Mouse (Mus musculus) kidney, adult 18-20 months (tissue): ENCODE measurements at regions not wholly inside any gene's neighbourhood (a gene's known extent, or its start where the extent isn't known, plus 50 kb on each side); places are given as distances from the start of the nearest gene placed in this dataset.
A peak's percentile ranks its signal among the peaks of the same experiment; 100 is the strongest.

Experiments
- DNase-seq: peaks from one replicate; pipeline ENCODE4 v3.0.0; 2021

DNA sequence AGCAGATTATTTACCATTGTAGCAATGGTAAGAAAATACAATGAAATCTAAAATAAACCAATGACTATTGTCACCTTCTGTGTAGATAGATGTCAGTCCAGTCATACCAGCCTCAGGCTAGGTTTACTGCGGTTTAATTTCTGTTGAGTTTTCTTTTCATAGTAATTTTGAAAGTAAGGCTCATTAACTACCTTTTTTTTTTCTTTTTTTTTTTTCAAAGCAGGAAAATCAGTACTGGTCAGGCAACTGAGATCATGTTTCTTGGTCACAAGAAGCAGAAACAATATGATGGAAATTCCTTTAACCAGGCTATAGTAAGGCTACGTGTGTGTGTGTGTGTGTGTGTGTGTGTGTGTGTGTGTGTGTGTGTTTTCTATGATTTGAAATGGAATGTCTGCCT lies 622.0 kb downstream of the Nfib start:
- DNase-seq: no peak

DNA sequence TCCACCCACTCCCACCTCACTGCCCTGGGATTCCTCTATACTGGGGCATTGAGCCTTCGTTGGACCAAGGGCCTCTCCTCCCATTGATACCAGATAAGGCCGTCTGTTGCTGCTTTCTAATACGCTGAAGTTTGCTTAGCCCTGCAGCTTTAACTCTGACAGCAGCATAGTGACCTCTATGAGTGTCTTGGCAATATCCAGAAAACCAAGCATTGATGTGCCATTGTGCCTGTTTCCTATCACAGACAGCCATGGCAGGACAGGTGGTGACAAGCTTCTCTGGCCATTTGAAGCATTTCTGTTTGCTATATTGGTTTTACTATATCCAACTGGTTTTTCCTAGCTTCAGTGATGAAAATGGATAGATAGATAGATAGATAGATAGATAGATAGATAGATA lies 625.4 kb upstream of the Mpdz start:
- no peak for DNase-seq

DNA sequence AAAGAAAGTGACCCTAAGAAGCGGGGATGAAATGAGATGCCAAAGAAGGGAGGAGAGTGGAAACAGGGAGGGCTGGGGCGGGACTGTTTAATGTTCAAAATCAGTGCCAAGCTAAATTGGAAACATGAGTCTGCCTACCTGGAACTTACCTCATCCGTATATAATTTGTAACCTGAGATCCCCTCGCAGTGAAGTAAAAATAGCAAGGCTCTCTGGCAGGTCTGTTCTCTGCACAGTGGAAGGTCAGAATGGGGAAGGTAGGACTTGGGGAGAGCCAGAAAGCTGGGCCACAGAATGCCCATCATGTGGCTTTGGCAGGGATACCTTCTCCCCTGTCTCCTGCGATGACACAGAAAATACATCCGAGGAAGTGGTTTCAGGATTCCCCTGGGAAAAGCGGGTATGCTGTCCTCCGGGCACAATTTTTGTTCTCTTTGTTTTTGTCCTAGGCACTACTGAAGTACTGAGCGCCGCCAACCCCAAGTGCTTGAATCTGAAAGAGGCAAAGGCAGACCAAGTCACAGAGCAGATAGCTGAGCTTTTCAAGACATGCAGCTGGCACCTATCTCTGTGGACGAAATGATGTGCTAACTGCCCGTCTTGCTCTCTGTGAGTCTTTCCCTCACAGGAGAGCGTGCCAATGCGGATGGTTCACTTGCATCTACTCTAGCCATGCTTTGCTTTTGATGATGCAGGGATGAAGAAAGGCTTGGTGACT lies 623.2 kb upstream of the Mpdz start:
- DNase-seq: peak; percentile 25

DNA sequence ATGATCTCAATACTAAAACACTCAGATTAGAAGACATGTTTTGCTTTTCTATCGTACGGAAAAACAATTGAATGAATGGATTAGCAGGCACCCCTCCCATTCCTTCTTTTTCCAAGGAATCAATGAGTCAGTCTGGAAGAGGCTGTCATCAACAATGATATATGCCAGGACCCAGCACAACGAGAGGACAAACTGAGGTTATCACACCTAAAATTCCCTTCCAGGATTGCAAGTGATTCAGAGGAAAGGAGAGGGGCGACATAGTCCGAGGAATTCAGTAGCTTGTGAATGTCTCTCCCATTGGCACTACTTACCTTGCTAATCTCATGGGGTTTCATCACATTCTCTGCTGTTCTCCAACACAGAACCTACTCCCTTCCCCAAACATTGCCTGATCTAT lies 620.1 kb upstream of the Mpdz start:
- DNase-seq: no peak

DNA sequence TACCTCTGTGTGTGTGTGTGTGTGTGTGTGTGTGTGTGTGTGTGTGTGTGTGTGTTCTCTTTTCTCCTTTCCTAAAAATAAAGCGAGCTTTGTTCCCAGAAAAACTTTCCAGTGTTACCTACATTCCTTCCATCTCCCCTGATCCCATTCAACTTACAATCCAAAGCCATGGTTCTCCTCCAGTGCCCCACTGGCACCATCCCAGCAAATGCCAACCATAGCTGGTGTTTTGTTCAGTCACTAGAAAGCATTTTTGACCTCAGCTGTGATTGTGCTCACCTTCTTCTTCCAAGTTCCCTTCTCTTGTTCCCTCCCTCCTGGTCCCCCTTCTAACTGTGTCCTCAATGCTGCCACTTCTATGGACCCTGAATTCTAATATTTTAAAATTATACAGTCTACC lies 614.1 kb upstream of the Mpdz start:
- DNase-seq: peak; percentile 71

DNA sequence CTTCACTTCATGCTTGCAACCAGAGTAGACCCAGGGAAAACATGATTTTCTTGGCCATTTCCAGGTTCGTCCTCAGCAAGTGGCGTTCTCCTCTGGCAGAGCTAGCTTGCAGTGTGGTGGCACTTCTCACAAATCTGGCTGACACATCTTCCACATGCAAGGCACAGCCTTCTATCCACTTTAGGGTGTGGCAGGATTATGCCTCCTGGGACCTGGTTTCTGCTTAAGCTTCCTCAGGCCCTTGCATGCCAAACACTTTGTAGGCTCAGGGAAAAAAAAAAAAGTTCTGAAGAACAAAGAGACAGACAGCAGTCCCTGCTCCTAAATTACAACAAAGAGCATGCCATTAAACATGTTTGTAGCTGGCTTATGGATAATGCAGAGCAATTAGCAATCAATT lies 605.6 kb upstream of the Mpdz start:
- DNase-seq: no peak

DNA sequence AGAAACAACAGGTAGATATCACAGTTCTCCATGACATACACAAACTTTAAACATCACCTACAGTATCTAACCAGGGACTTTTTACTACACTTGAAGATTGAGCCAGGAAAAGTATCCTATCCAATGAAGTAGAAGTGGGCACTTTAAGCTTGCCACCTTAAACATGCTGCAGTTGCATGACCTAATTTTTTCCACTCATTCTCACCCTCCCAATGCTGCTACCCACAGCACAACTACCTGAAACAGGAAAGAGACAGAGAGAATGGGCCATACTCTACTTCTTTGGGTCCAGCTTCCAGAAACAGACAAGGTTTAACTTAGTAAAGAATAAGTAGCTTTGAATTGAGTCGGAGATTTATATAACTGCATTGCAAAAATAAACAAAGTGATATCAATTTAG lies 594.9 kb upstream of the Mpdz start:
- DNase-seq: no peak

DNA sequence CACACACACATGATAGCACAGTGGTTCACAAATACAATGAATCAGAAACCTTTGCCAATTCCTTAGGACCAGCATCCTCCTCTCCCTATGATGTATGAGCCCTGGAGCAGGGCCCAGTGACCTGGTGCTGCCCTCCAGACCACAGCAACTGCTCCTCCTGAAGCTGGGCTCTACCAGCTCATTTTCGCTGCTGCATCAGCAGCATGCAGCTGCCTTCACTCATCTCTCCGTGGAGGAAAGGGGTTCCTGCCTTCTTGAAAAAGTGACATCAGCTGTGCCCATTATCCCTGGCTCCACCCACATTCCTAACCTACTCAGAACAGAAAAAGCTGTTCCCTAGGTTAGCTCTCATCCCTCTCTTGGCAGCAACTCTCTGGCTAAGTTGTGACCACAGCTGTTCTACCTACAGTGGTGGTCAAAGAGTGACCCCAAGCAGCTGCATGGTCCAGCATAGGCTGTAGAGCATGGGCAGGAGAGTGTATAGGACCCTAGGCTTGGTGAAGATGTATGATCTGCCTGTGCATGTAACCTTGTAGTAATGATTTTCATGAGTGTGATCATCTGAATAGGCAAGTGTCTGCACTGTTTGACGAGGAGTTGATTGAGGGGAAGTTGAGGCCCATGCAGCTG lies 592.6 kb upstream of the Mpdz start:
- no peak for DNase-seq

DNA sequence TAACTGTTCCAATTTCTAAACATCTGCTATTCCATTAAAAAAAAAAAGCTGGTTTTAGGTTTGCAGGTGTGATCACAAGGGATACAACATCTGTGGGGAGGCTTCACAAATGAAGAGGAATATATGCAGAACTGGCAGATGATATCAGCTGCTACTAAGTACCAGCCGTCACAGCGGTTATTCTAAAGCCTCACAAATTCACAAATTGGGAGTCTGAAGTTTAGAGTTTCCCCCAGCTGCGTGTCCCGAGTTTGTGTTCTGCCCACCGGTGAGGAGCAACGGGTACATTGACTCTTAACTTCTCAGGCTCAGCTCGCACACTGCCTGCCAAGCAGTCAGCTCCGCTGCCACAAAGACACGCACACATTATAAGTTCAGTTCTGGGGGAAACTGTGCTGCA lies 586.6 kb upstream of the Mpdz start:
- DNase-seq: no peak

DNA sequence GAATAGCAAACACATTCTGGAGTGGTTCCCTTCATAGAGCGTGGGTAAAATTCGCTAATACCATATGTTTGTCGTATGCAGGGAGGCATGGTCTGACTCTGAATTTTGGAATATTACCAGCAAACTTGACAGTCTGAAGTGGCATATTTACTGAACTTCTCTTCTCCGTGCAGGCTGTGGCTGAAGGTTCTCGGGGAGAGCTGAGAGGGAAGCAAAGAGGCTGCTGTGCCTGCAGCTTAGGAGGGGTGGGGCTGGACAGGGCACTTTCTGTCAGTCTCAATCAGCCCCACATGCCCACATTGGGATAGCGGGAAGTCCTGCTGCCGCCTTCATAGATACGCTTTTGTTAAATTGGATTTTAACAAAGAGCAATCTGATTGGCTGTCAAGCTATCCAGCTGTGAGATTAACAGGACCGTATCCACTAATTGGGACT lies 584.8 kb upstream of the Mpdz start:
- DNase-seq: no peak

DNA sequence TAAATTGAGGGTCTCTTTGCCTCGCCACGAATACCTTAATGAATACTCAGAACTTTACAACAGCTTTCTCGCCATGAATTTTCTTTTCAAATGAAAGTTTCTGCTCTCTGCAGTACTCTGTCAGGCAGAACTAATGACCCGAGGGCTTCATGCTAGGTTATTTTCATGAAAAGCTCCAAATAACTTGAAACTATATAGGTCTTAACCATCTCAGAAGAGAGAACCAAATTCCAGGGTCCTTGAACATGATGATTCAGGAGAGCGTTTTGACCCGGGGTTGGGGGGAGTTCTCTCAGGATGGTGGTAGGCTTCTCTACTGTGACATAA lies 558.8 kb upstream of the Mpdz start:
- no peak for DNase-seq

DNA sequence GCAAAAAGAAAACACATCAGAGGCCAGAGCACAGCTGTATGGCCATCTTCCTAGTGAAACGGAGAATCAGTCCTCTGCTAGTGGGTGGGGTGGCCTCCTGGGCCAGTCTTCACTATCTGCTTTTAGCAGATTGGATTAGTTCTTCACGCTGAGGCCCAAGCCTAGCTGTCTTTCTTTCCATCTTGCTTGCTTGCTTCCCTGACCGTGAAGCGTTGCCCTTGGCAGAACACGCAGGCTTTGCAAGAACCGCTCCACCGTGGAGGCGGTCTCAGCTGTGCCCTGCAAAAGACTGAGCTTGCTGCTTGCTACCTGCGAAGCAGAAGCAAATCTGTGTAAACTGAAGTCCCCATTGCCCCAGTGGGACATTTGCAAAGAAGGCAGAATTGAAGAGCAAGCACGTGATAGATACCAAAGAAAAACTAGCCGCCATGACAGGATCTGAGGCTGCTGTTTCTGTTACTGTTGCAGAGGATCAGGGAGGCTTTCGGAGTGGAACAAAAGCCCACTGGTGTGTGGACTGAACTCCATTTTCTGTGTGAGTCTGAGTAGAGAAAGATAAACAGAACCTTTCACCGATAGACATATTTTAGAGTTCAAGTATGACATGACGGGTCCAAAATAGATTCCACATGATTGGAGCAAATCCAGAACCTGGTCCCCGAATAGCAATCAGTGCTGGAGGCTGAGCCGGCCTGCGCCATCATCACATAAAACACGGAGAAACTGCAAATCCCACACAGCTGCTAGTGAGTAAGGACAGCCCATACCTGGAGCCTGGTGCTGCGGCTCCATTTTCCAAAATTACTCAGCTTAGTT lies 558.2 kb upstream of the Mpdz start:
- no peak for DNase-seq

DNA sequence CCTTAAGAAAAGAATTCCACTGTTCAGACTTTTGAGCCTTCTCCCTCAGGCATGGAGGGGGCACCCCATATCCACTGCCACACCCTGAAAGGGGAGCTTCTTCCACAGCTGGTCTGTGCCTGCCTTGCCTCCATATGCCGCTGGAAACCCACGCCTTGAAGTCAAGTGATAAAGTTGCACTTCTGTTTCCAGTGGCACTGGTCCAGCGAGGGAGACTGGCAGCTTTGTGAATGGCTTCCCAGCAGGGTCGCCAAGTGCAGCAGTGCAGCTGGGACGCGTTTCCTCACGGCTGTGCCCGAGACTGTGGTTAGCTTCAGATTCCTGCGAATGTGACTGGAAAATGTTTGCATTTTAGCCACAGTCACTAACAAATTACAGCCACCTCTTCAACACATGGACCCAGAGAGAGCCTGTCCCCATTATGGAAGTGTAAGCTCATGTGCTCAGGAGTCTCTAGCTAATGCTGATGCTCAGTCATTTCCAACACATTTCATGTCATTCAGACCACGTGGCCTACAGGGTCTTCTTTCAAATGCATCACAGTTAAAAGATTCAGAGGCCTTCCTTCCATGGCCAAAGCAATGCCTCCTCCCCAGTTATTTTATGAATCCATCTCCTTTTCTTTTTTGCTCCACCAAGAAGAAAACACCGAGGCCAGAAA lies 557.2 kb upstream of the Mpdz start:
- no peak for DNase-seq

DNA sequence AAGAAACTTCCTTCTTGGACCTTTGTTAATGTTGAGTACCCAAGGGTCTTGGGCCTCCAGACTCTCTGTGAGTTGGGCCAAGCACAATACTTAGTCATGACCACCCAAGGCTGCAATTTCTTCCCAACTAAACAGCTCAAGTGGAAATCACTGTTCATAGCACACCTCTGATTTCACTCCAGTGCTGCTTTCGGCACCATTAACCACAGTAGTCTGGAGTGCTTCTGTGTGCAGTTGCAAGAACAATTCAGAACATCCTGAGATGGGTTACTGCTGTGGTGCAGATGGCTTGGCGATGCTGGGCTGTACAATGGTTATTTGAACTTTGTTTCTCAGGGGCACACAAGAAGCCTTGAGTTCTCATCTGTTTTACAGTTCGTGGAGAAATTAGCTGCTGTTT lies 556.5 kb upstream of the Mpdz start:
- DNase-seq: no peak

DNA sequence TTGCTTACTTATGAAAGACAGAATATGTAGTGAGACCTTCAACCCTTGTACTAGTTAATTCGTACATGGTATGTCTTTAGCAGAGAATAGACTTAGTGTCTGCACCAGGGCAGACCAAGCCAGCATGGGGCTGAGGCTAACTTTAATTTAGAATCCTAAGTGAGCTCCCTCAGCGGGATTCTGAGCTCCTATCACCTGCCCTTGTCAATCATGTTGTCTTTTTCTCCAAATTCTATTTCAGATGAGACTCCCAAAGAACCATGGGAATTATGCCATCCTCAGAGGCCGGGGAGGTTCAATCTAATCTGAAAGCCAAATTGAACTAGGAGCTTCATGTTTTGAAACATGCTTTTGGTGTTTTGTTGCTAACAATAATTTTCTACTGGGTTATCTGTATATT lies 553.8 kb upstream of the Mpdz start:
- DNase-seq: no peak

DNA sequence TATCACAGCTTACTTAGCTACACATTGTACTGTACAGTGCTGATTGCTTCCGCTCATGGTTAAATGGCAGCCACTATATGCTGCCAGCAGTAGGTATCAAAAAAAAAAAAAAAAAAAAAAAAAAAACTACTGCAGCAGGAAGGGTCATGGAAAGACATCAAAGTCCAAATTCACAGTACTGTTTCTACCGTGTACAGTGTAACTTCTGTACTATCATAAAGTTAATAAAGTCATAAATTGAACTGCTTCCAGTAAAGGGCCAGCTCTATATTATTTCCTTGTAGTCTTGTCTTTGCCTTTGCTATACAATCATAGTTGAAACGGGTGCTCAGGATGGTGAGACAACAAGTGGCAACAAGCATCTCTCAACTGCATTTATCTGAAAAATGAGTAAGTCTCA lies 552.6 kb upstream of the Mpdz start:
- no peak for DNase-seq

DNA sequence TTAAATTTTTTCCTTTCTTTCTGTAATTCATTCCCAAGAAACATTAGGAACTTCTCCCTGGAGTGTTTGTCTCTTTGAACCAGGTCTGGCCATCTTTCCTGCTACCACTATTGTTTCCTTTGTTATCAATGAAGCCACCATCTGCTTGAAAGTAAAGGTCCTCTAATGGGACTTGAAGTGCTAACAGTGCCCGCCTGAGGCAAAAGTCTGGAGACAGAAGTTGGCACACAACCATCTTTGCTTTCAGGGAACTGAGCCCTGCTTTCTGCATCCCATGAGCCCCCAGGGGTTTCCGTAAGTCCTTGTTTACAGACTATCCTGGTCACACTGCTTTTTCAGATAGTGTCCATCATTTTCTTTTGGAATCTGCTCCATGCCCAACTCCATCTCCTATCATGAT lies 546.2 kb upstream of the Mpdz start:
- no peak for DNase-seq

DNA sequence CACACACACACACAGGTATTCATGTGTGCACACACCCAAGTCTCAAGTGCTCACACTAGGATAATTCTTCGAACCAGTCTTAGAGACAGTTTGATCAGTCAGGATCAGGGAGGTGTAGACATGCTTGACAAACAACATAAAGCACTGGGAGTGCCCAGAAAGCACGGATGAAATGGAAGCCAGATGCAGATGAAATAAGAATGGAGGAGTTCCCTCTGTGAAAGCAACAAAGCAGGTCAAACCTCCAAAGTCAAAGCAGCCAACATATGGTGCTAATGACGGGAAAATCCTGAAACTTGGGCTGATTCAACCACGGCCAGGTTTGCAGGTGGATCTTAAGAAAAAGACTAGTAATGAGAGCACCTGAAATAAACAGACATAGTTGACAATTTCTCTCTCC lies 544.0 kb upstream of the Mpdz start:
- no peak for DNase-seq

DNA sequence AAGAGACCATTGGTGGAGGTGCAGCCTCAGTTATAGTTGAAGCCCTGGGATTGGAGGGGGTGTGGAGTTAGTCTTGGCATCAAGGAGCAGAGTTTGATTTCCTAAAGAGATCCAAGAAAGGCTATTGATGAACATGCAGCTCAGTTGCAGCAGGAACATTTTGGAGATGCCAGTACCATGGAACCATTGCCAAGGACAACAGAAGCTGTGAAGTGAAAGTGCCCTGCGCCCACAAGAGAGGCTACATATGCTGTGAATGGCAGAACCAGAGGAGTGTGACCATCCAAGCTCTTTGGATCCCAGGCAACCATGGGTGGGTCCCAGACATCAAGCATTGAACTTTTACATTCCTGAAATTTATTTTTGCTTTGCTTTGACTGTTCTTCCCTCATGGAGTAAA lies 539.2 kb upstream of the Mpdz start:
- no peak for DNase-seq

DNA sequence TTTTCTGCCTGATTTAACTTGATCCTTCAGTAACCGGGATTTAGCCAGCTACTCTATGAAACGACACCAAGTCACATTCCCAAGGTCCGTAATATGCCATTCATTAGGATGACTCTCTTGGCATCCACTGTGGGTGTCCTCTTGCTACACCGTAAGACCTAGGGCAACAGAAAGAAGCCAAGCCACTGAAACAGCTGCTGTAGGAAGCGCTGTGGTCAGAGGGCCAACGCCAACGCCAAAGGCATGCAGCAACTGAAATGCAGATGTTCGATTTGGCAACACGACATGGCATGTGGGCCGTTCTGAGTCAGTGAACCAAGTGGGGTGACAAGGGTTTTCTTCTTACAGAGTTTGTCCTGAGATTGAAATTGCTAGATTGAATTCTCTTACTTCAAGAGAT lies 527.9 kb upstream of the Mpdz start:
- no peak for DNase-seq

DNA sequence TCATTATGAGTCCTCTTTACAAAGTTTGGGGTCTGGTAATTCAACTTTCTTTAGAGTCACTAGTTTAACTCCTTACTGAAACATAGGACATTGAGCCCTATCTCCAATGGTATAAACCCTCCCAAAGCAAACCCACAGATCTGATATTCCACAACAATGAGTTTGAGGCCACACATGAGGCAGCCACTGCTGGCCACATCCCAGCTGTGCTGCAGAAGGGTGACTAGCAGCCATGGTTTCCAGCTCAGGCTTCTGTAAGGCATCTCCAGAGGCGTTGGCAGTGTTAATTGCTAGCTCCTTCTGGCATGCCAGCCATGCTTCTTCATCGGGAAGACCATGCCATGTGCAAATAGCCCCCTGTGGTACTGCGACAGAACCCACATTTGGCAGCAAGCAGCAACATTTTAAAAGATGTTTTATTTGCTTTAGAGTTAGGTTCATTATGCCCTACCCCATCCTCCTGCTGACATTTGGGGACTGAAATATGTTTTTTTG lies 527.1 kb upstream of the Mpdz start:
- no peak for DNase-seq

DNA sequence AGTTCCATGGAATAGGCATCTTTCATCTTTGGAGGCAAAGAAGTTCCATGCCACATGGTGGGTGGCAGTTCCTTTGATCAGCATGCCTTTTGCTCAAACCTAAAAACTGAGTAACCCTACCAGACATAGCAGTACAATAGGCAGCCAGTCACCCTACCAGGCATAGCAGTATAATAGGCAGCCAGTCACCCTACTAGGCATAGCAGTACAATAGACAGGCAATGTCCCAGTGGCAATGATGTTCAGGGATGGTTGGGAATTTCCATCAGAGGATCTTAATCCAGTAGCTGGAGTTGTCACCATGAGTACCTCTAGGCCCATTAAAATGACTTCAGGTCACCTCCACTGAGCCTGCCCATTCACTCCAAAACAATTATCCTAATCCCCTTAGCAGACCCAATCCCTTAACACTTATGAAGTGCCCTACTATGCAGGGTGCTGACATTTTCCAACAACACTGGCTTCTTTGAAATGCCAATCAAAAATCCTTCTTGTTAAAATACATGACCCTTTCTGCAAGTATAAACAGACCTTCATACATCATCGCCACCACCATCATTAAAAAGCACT lies 523.5 kb upstream of the Mpdz start:
- DNase-seq: no peak

DNA sequence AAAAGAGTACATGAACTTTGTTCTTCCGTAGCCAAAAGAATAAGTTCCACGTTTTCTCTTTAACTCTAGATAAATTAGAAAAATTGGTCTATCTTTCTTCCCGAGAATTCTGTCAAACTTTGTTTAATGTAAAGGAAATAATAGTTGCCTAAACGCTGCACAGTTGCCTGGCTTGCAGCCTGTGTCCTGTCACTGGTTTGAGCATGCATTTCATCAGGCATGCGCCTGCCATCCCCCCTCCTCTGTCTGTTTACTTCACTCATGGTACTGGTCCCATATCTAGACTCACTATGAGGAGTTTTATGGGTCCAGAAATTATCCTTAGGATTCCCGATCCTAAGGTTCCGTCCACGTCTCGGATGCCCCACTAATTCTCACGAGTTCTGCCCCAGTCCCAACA lies 520.5 kb upstream of the Mpdz start:
- no peak for DNase-seq
